Mouse (Mus musculus) thymus, postnatal 14 days (tissue): ENCODE measurements around the gene Cdh4.

ENCODE experiments used
- DNase-seq: peaks from one replicate; pipeline ENCODE4 v3.0.0; 2021

Gene Cdh4

GRCm38 (mm10) chr2:179476622-179477021 is 34.4 kb downstream of the Cdh4 start:
- no peak for DNase-seq

GRCm38 (mm10) chr2:179480800-179481200 is 38.6 kb downstream of the Cdh4 start:
- DNase-seq = no peak

GRCm38 (mm10) chr2:179481363-179481762 is 39.1 kb downstream of the Cdh4 start:
- DNase-seq = no peak

- DNase-seq = no peak
These were observed 46.4 kb downstream of the Cdh4 start for GRCm38 (mm10) chr2:179488526-179489139.

- DNase-seq = no peak
These were observed 49.7 kb downstream of the Cdh4 start for GRCm38 (mm10) chr2:179491891-179492290.

GRCm38 (mm10) chr2:179494276-179494675 is 52.0 kb downstream of the Cdh4 start:
- DNase-seq = no peak

GRCm38 (mm10) chr2:179510439-179510838 is 68.2 kb downstream of the Cdh4 start:
- DNase-seq = no peak

- no peak for DNase-seq
These were observed 74.3 kb downstream of the Cdh4 start for GRCm38 (mm10) chr2:179516559-179516958.

GRCm38 (mm10) chr2:179518456-179519032 is 76.3 kb downstream of the Cdh4 start:
- no peak for DNase-seq

- DNase-seq = no peak
These were observed 76.9 kb downstream of the Cdh4 start for GRCm38 (mm10) chr2:179519161-179519560.

- DNase-seq = no peak
These were observed 77.7 kb downstream of the Cdh4 start for GRCm38 (mm10) chr2:179519931-179520330.

- no peak for DNase-seq
These were observed 78.7 kb downstream of the Cdh4 start for GRCm38 (mm10) chr2:179520941-179521340.

GRCm38 (mm10) chr2:179521444-179521843 is 79.2 kb downstream of the Cdh4 start:
- DNase-seq = no peak

- no peak for DNase-seq
These were observed 79.9 kb downstream of the Cdh4 start for GRCm38 (mm10) chr2:179522141-179522540.

GRCm38 (mm10) chr2:179526976-179527375 is 84.7 kb downstream of the Cdh4 start:
- no peak for DNase-seq

- no peak for DNase-seq
These were observed 88.3 kb downstream of the Cdh4 start for GRCm38 (mm10) chr2:179530436-179531040.

GRCm38 (mm10) chr2:179533196-179533595 is 91.0 kb downstream of the Cdh4 start:
- DNase-seq = no peak

GRCm38 (mm10) chr2:179533881-179534280 is 91.7 kb downstream of the Cdh4 start:
- DNase-seq = no peak

- DNase-seq = no peak
These were observed 93.0 kb downstream of the Cdh4 start for GRCm38 (mm10) chr2:179535204-179535603.

- DNase-seq = no peak
These were observed 94.5 kb downstream of the Cdh4 start for GRCm38 (mm10) chr2:179536762-179537161.

- no peak for DNase-seq
These were observed 95.2 kb downstream of the Cdh4 start for GRCm38 (mm10) chr2:179537390-179537789.

GRCm38 (mm10) chr2:179537800-179538450 is 95.7 kb downstream of the Cdh4 start:
- DNase-seq = no peak

- DNase-seq = no peak
These were observed 96.3 kb downstream of the Cdh4 start for GRCm38 (mm10) chr2:179538535-179538934.
